Mouse (Mus musculus) myocyte (in vitro differentiated cells): ENCODE data around the gene Hcfc2.

Experiments
- CEBPB ChIP-seq: IDR thresholded peaks from 2 replicates; pipeline ENCODE4 v1.6.1; 2011; ENCODE audit warnings: mild to moderate bottlenecking, moderate library complexity; ENCODE audit not compliant: poor library complexity, insufficient read depth, severe bottlenecking
- E2F4 ChIP-seq: IDR thresholded peaks from one replicate; pipeline ENCODE4 v1.6.1; 2011; ENCODE audit warnings: mild to moderate bottlenecking, control low read depth, moderate library complexity; ENCODE audit not compliant: insufficient read depth
- MAX ChIP-seq: IDR thresholded peaks from one replicate; pipeline ENCODE4 v1.6.1; 2011; ENCODE audit warnings: low read depth, mild to moderate bottlenecking, control low read depth
- MYOD1 ChIP-seq, 3 experiments: IDR thresholded peaks; one replicate each; pipeline ENCODE4 v1.6.1; 2011; ENCODE audit warnings: control low read depth in 2 of 3, low read depth in 2 of 3, mild to moderate bottlenecking in 2 of 3, moderate library complexity in 1 of 3; ENCODE audit not compliant: insufficient read length in 2 of 3, control insufficient read depth in 1 of 3
- MYOG ChIP-seq, 3 experiments: IDR thresholded peaks; one replicate each; pipeline ENCODE4 v1.6.1; 2011; ENCODE audit warnings: control low read depth in 2 of 3, low read depth in 2 of 3, mild to moderate bottlenecking in 2 of 3; ENCODE audit not compliant: insufficient read length in 2 of 3, control insufficient read depth in 1 of 3, insufficient read depth in 1 of 3
- POLR2A ChIP-seq: IDR thresholded peaks from one replicate; pipeline ENCODE4 v1.6.1; 2011; ENCODE audit warnings: low read depth, mild to moderate bottlenecking, control low read depth, moderate library complexity; ENCODE audit not compliant: insufficient read length
- POLR2AphosphoS2 ChIP-seq: IDR thresholded peaks from one replicate; pipeline ENCODE4 v1.6.1; 2011; ENCODE audit warnings: low read depth, control low read depth; ENCODE audit not compliant: insufficient read length
- REST ChIP-seq: IDR thresholded peaks from one replicate; pipeline ENCODE4 v1.6.1; 2011; ENCODE audit warnings: mild to moderate bottlenecking, control low read depth, moderate library complexity; ENCODE audit not compliant: insufficient read depth, insufficient read length
- SRF ChIP-seq: IDR thresholded peaks from one replicate; pipeline ENCODE4 v1.6.1; 2011; ENCODE audit warnings: low read depth; ENCODE audit not compliant: control insufficient read depth, insufficient read length
- TCF12 ChIP-seq: IDR thresholded peaks from one replicate; pipeline ENCODE4 v1.6.1; 2011; ENCODE audit warnings: mild to moderate bottlenecking, control low read depth; ENCODE audit not compliant: poor library complexity, insufficient read depth, severe bottlenecking
- TCF3 ChIP-seq: IDR thresholded peaks from one replicate; pipeline ENCODE4 v1.6.1; 2011; ENCODE audit warnings: low read depth, control low read depth; ENCODE audit not compliant: insufficient read length
- USF1 ChIP-seq: IDR thresholded peaks from one replicate; pipeline ENCODE4 v1.6.1; 2011; ENCODE audit warnings: low read depth, mild to moderate bottlenecking, control low read depth, moderate library complexity

- no peak for TF ChIP-seq POLR2AphosphoS2
- no peak for TF ChIP-seq MYOG (IDR thresholded peaks at IDR 0.05; ENCODE audit: control insufficient read depth in 1 of 3, insufficient read depth in 1 of 3, insufficient read length in 2 of 3, low read depth in 2 of 3)
- no peak for TF ChIP-seq USF1
- TF ChIP-seq POLR2A = no peak
- no peak for TF ChIP-seq TCF12
- no peak for TF ChIP-seq TCF3
- no peak for TF ChIP-seq E2F4
- TF ChIP-seq REST = no peak
- TF ChIP-seq CEBPB = no peak
- no peak for TF ChIP-seq MAX
- no peak for TF ChIP-seq MYOD1 (IDR thresholded peaks at IDR 0.05; ENCODE audit: control insufficient read depth in 1 of 3, insufficient read length in 2 of 3, low read depth in 2 of 3)
- TF ChIP-seq SRF = no peak
Measured at GRCm38 (mm10) chr10:82752921-82753320, 57.0 kb downstream of the Hcfc2 start.
